Mouse (Mus musculus) hindbrain, embryonic 13.5 days (tissue): ENCODE data around the gene Npas2. TPM values are rescaled to one million over a fixed set of nuclear protein-coding genes. Genes with fewer than 3 reads are reported as not detected.

Experiments used
- ATAC-seq: fragments of 200-750 bp; cut with Nextera tagmentation; 2 replicates; pipeline ENCODE4 v1.8.0; 2017; ENCODE audit warnings: moderate TSS enrichment; ENCODE audit not compliant: low FRiP score
- H3K27ac ChIP-seq: fragments of 300-500 bp; sonication (generic); 2 replicates; pipeline ENCODE4 v1.5.1; 2015; ENCODE audit warnings: inconsistent platforms, mild to moderate bottlenecking, moderate library complexity
- H3K27me3 ChIP-seq: fragments of 300-500 bp; sonication (generic); 2 replicates; pipeline ENCODE4 v1.6.1; 2015; ENCODE audit warnings: mild to moderate bottlenecking, inconsistent platforms
- H3K36me3 ChIP-seq: fragments of 300-500 bp; sonication (generic); 2 replicates; pipeline ENCODE4 v1.6.1; 2015; ENCODE audit warnings: mild to moderate bottlenecking, inconsistent platforms
- H3K4me1 ChIP-seq: fragments of 300-500 bp; sonication (generic); replicated peaks from 2 replicates; pipeline ENCODE4 v1.6.1; 2015; ENCODE audit warnings: inconsistent platforms
- H3K4me2 ChIP-seq: fragments of 300-500 bp; sonication (generic); 2 replicates; pipeline ENCODE4 v1.6.1; 2015; ENCODE audit warnings: inconsistent platforms, mild to moderate bottlenecking, moderate library complexity
- H3K4me3 ChIP-seq: fragments of 300-500 bp; sonication (generic); 2 replicates; pipeline ENCODE4 v1.5.1; 2015; ENCODE audit warnings: mild to moderate bottlenecking, inconsistent platforms
- H3K9ac ChIP-seq: fragments of 300-500 bp; sonication (generic); 2 replicates; pipeline ENCODE4 v1.6.1; 2015; ENCODE audit warnings: mild to moderate bottlenecking, inconsistent platforms
- H3K9me3 ChIP-seq: fragments of 300-500 bp; sonication (generic); 2 replicates; pipeline ENCODE4 v1.6.1; 2016; ENCODE audit warnings: inconsistent platforms
- WGBS: fragments of 180-500 bp; shearing (Covaris S2); methylation state at CpG from one replicate; pipeline ENCODE4 v1.1.7; 2015; 5-methylcytosine and 5-hydroxymethylcytosine counted together
- polyA plus RNA-seq: library from polyadenylated mRNA; unstranded; fragments of >200 nt; fragmentation: Nextera tagmentation; extraction: Ambion mirVana; gene quantifications from 2 replicates; pipeline ENCODE4 v1.2.1, GENCODE M21; 2015

The Npas2 gene
- polyA plus RNA-seq, 1 experiment from 2014 or later = 0.40 TPM

DNA sequence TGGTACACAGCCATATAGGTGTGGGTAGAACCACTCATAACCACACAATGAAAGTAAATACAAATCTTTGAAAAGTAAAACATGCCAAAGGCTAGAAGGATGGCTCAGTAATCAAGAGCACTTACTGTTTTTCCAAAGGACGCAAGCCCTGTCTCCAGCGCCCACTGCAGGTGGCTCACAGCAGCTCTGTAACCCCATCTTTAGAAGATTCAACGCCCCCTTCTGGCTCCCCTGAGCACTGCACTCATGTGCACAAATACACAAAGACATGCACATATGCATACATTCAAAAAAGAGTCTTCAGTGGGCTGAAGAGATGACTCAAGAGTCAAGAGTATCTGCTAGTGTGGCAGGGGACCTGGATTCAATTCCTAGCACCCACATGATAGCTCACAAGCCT is 36.5 kb downstream of the Npas2 start:
- Histone ChIP-seq H3K4me3 (no peak overlapping the region), H3K27ac (no peak overlapping the region), H3K36me3 (no peaks in the 10 kb centered on the region), H3K4me2 (no peak overlapping the region), H3K4me1 (no peaks in the 10 kb centered on the region), H3K27me3 (no peaks in the 10 kb centered on the region), H3K9ac (no peak overlapping the region), H3K9me3 (no peaks in the 10 kb centered on the region)
- 77% methylated on average over 3 of the region's 3 CpGs for WGBS
- ATAC-seq = no peak

DNA sequence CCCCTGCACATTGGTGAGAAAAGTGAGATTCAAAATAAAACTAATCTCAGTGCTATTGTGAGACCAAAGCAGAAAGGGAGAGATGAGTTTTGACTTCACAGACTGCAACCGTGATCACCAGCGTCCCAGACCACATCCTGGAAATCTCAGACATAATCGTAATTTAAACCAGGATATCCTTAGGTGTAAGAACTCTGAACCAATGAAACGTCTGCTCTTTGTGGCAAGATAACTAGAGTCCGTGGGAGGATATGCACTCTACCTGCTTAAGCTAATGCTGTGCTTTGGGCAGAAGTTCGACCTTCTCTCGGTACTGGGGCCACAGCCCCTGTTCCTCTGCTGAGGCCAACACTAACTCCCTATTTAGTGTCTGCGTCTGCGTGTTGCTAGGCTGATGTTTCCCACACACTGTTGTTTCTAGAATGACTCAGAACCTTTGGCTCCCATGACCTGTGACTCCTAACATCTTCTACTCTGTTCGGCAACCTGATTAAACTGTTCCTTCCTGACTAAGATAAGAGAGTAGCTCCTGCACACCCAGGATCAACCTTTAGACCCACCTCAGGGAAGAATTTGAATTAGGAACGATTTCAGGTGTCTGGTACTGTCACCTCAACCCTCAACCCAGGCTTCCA is 41.4 kb downstream of the Npas2 start:
- WGBS = 89% methylated on average over 11 of the region's 11 CpGs
- H3K9me3 ChIP-seq = no peaks in the 10 kb centered on the region
- H3K4me3 ChIP-seq = no peak overlapping the region
- no peak overlapping the region for H3K4me2 ChIP-seq
- no peak for ATAC-seq
- H3K27ac ChIP-seq = no peak overlapping the region
- H3K4me1 ChIP-seq = no peaks in the 10 kb centered on the region
- H3K9ac ChIP-seq = no peak overlapping the region
- H3K27me3 ChIP-seq = no peaks in the 10 kb centered on the region
- H3K36me3 ChIP-seq = no peaks in the 10 kb centered on the region

DNA sequence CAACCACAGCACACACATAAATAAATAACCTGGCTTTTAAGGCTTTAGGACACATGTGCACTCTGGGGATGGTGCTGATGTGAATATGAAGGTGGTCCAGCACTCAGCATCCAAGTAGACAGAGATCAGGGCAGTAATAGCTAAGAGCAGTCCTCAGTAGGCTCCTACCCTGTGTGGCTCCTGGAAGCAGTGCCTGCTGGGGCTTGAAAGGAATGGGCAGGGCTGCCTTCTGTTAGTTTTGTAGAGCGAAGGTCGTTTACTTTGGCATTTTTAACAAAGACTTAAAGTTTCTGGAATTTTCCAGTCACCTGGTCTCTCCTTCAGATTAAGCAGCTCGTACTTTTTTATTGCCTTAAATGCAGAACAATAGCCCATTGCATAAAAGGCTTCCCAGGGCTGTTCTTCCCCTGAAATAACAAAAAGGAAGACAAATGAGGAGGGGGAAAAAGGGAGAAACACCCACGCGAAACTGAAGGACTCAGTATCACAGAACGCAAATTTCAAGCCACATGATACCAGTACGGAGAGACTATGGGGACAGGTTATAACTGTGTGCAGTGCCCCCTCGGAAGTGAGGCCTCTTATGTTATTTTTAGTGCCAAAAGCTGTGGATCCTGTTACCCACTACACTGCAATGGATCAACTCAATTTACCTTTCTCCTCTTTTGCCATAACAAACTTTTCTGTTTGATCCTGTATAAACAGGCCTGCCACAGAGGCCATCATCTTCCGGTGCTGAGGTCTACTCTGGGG is 44.1 kb downstream of the Npas2 start:
- no peaks in the 10 kb centered on the region for H3K4me1 ChIP-seq
- no peaks in the 10 kb centered on the region for H3K27me3 ChIP-seq
- H3K27ac ChIP-seq = no peak overlapping the region
- H3K9ac ChIP-seq = no peak overlapping the region
- ATAC-seq = no peak
- no peak overlapping the region for H3K4me2 ChIP-seq
- no peak overlapping the region for H3K4me3 ChIP-seq
- WGBS = 67% methylated on average over 9 of the region's 9 CpGs
- no peaks in the 10 kb centered on the region for H3K9me3 ChIP-seq
- H3K36me3 ChIP-seq = no peaks in the 10 kb centered on the region

DNA sequence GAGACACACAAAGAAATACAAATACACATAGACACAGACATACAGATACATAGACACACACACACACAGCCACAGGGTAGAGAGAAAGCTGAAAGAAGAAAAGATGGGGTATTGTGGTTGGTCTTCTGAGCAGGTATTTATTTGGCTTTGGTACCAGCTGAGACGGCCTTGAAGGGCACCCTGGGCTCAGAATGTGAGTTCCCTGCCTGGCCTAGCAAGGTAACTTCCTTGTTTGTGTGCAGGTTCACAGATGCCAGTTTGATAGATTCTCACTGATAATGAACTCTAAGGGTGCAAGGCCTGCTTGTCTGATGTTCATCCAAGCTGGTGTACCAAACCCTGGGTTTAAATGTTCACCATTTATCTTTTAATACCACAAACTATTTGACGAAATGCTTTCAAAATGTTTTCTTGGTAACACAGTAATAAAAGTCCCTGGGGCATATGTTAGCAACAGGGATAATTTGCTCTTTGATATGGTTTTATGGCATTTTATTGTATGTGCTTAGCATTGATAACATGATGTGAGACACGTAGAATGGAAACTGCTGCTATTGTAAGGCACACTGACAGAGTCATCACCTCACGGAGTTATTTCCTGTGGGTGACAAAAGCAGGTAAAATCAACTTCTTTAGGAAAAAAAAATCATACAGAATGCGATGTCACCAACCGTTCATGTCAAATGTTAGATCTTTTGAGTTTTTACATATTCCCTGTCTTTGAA is 47.5 kb downstream of the Npas2 start:
- WGBS = 90% methylated on average over 6 of the region's 6 CpGs
- no peaks in the 10 kb centered on the region for H3K4me1 ChIP-seq
- H3K36me3 ChIP-seq = no peaks in the 10 kb centered on the region
- no peak overlapping the region for H3K4me2 ChIP-seq
- no peaks in the 10 kb centered on the region for H3K9me3 ChIP-seq
- H3K27me3 ChIP-seq = no peaks in the 10 kb centered on the region
- no peak overlapping the region for H3K4me3 ChIP-seq
- H3K27ac ChIP-seq = no peak overlapping the region
- no peak for ATAC-seq
- no peak overlapping the region for H3K9ac ChIP-seq

DNA sequence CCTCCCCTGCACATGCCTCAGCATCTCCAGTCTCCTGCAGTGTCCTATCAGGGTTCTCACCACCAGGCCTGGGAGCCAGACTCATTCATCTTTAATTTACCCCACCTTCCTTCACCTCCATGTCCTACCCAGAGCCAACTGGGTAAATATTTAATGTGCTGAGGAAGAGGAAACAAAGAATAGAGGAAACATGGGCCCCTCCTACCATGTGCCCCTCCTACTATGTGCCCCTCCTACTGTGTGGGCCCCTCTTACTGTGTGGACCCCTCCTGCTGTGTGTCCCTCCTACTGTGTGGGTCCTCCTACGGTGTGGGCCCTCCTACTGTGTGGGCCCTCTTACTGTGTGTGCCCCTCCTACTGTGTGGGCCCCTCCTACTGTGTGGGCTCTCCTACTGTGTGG is 51.2 kb downstream of the Npas2 start:
- Histone ChIP-seq H3K9me3 (no peaks in the 10 kb centered on the region), H3K4me2 (no peak overlapping the region), H3K27me3 (no peaks in the 10 kb centered on the region), H3K4me1 (no peaks in the 10 kb centered on the region), H3K36me3 (no peaks in the 10 kb centered on the region), H3K9ac (no peak overlapping the region), H3K27ac (no peak overlapping the region), H3K4me3 (no peak overlapping the region)
- 36% methylated on average over 1 of the region's 1 CpGs for WGBS
- no peak for ATAC-seq

DNA sequence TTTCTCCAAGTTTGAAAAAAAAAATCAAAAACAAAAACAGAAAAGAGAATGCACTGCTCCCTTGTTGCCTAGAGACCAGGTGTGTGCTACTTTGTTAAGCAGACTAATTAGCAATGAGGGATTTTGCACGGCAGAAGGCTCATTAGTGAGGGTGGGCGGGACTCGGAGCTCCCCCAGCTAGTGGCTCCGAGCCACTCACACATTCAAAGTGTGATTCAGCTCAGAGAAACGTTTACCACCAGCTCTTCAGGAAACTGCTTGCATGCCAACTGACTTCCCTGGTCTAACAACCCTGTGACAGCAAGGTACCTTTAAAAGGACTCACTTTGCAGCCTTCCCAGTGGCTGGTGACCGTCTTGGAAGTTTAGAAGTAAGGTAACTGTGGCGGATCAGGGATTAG is 58.1 kb downstream of the Npas2 start:
- H3K36me3 ChIP-seq = no peaks in the 10 kb centered on the region
- WGBS = 44% methylated on average over 7 of the region's 7 CpGs
- no peak for ATAC-seq
- peaks cover 6% of the 10 kb centered on the region; the same call in 1 of the 2 replicates for H3K4me1 ChIP-seq
- no peak overlapping the region for H3K4me3 ChIP-seq
- H3K27ac ChIP-seq = no peak overlapping the region
- H3K9ac ChIP-seq = no peak overlapping the region
- no peak overlapping the region for H3K4me2 ChIP-seq
- H3K9me3 ChIP-seq = no peaks in the 10 kb centered on the region
- no peaks in the 10 kb centered on the region for H3K27me3 ChIP-seq

DNA sequence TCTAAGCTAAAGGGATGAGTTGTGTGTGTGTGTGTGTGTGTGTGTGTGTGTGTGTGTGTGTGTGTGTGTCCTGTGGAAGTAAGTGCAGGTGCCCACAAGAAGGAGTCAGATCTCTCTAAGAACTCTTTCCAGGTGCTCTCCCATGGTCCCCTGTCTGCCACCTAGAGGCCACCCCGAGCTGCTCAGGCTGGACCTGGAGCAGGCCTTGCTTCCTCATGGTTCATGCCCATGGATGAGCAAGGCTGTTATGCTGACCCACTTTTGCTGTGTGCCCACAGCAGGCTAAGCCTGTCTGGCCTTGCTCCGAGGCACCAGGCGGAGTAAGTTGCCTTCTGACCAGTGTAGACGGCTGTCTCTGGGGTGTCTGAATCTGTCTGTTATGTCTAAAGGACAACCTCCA is 60.2 kb downstream of the Npas2 start:
- Histone ChIP-seq H3K27ac (no peak overlapping the region), H3K36me3 (no peaks in the 10 kb centered on the region), H3K9me3 (no peaks in the 10 kb centered on the region), H3K4me2 (no peak overlapping the region), H3K4me3 (no peak overlapping the region), H3K27me3 (no peaks in the 10 kb centered on the region), H3K4me1 (peaks cover 6% of the 10 kb centered on the region; the same call in 1 of the 2 replicates), H3K9ac (no peak overlapping the region)
- 86% methylated on average over 4 of the region's 4 CpGs for WGBS
- no peak for ATAC-seq

DNA sequence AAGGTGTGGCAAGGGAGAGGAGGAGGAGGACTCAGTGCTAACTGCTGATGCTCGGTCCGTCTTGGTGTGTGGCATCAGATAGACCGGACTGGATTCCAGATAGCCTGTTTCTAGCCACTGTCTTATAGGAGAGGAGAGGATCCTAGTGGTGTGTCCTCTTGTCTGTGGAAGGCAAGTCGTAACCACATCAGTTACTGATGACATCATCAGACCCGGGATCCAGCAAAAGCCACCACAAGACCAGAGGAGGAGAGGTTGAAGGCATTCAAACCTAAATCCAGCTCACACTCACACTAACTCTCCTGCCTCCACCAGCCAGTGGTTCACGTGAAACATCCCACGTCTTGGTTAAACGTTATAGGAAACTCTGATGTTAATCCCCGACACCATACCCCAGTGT is 62.5 kb downstream of the Npas2 start:
- Histone ChIP-seq H3K4me2 (no peak overlapping the region), H3K27me3 (no peaks in the 10 kb centered on the region), H3K4me3 (no peak overlapping the region), H3K36me3 (no peaks in the 10 kb centered on the region), H3K27ac (no peak overlapping the region), H3K9me3 (no peaks in the 10 kb centered on the region), H3K9ac (no peak overlapping the region), H3K4me1 (peaks cover 6% of the 10 kb centered on the region; the same call in 1 of the 2 replicates)
- ATAC-seq = no peak
- whole genome bisulfite sequencing = 94% methylated on average over 9 of the region's 9 CpGs

DNA sequence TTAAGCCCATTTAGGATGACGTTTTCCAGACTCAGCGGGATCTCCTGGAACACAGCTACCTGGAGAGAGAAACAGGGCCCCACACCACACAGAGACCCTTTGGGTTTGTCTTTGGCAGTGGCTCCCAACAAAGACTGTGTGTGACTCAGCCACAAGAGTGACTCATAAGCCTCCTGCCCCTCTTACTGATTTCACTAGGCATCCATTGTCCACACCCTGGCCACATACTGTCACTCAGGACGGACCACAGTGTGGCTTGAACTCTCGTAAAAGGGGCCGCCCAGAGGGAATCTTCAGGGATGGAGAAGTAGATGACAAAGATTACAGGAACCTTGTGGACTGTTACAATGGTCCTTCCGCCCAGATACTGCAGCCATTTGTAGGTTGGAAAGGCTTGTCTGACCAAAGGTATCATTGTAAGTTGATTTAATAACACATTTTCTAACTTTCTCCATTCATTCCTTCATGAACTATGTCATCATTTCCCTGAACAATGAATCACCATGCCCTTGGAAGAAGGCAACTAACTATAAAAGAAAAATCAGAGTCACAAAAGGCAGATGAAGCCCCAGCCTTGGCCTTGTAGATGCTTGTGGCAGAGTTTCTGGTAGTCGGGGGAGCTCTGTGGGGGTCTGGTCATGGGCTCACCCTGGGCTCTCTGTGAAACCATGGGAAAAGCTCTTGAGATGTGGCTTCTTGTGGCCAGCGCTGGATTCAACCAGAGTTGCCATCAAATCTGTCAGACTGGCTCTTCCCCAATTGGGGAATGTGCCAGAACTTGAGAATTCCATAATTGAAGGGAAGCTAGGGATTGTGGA is 63.2 kb downstream of the Npas2 start:
- H3K4me3 ChIP-seq = no peak overlapping the region
- ATAC-seq = no peak
- no peaks in the 10 kb centered on the region for H3K9me3 ChIP-seq
- no peak overlapping the region for H3K9ac ChIP-seq
- H3K36me3 ChIP-seq = no peaks in the 10 kb centered on the region
- H3K27ac ChIP-seq = no peak overlapping the region
- H3K4me2 ChIP-seq = no peak overlapping the region
- 85% methylated on average over 8 of the region's 8 CpGs for WGBS
- peaks cover 5% of the 10 kb centered on the region; the same call in 1 of the 2 replicates for H3K4me1 ChIP-seq
- no peaks in the 10 kb centered on the region for H3K27me3 ChIP-seq

DNA sequence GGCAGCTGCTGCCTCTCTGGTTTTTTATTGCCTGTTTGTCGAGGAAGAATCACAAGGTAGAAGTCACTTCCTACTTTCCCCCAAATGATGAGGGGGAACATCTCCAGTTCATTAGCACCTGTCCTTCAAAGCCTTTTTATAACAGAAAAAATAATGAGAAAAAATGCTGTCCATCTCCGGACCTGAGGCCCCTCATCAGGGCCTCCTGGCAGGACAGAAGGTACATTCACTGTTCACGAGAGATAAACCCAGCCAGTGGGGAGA is 63.7 kb downstream of the Npas2 start:
- no peak overlapping the region for H3K27ac ChIP-seq
- no peak for ATAC-seq
- H3K9ac ChIP-seq = no peak overlapping the region
- 74% methylated on average over 3 of the region's 3 CpGs for WGBS
- no peaks in the 10 kb centered on the region for H3K36me3 ChIP-seq
- H3K27me3 ChIP-seq = no peaks in the 10 kb centered on the region
- no peaks in the 10 kb centered on the region for H3K4me1 ChIP-seq
- H3K4me3 ChIP-seq = no peak overlapping the region
- H3K4me2 ChIP-seq = no peak overlapping the region
- no peaks in the 10 kb centered on the region for H3K9me3 ChIP-seq

DNA sequence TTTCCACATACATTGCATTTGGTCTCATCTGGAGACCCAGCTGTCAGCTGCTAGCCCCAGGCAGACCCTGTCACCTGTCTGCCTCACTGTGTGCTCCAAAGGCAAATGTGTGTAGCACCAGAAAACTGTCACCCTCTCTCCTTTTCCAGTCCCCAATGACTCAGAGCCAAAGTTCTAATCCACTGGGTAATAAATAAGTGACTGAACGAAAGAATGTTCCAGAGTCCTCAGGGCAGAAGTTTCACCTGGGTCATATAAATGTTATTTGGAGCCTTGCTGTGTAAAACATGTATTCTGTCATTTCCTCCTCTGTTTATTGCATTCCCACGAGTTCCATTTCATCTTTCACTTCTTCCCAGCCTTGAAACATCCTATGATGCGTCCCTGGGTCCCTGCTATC is 66.1 kb downstream of the Npas2 start:
- no peak overlapping the region for H3K4me3 ChIP-seq
- ATAC-seq = no peak
- H3K27ac ChIP-seq = no peak overlapping the region
- H3K36me3 ChIP-seq = no peaks in the 10 kb centered on the region
- no peaks in the 10 kb centered on the region for H3K4me1 ChIP-seq
- H3K9me3 ChIP-seq = no peaks in the 10 kb centered on the region
- no peaks in the 10 kb centered on the region for H3K27me3 ChIP-seq
- H3K4me2 ChIP-seq = no peak overlapping the region
- H3K9ac ChIP-seq = no peak overlapping the region
- 80% methylated on average over 3 of the region's 3 CpGs for WGBS

DNA sequence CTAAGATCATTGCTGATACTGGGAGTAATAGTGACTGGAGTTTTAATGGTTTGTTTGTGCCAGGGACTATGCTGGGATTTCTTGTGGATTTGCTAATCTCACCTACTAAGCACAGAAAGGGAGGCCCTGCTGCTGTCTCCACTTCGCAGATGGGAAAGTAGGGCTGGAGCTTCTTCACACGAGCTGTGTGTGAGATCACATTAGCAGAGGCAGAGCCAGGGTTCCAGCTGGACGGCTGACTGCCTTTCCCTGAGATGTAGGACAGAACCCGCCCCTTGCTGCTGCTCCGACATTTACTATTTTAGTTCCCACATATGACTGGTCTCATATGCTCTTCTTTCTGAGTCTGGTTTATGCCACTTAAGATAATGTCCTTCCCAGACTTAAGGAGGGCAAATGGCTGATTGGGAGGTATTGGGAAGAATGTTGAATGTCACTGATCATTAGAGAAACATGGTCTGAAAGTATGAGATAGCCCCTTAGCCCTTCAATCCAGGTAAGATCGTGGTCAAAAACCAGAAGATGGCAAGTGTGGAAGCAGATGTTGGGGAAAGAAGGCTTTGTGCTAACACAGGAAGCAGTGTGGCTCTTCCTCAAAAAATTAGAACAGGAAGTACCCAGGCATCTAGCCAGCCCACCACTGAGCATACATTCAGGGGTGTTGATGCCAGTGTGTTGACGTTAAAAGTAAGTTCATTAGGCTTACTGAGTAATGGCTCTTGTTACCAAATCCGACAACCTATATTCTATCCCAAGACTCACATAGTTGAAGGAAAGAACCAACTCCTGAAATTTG is 66.8 kb downstream of the Npas2 start:
- Histone ChIP-seq H3K27ac (no peak overlapping the region), H3K4me1 (no peaks in the 10 kb centered on the region), H3K4me2 (no peak overlapping the region), H3K9me3 (no peaks in the 10 kb centered on the region), H3K4me3 (no peak overlapping the region), H3K9ac (no peak overlapping the region), H3K36me3 (no peaks in the 10 kb centered on the region), H3K27me3 (no peaks in the 10 kb centered on the region)
- 81% methylated on average over 8 of the region's 8 CpGs for WGBS
- no peak for ATAC-seq
